Mouse (Mus musculus) intestine, postnatal 0 days (tissue): ENCODE measurements around the gene Corin. TPM values are rescaled to one million over a fixed set of nuclear protein-coding genes. Genes with fewer than 3 reads are reported as not detected.

Source experiments
- ATAC-seq: fragments of 200-750 bp; cut with Nextera tagmentation; 2 replicates; pipeline ENCODE4 v1.8.0; 2017; ENCODE audit warnings: mild to moderate bottlenecking, moderate TSS enrichment, moderate library complexity
- H3K27ac ChIP-seq: fragments of 300-500 bp; sonication (generic); 2 replicates; pipeline ENCODE4 v1.5.1; 2014; ENCODE audit warnings: mild to moderate bottlenecking, low read depth, low read length, moderate library complexity
- H3K27me3 ChIP-seq: fragments of 300-500 bp; sonication (generic); replicated peaks from 2 replicates; pipeline ENCODE4 v1.6.1; 2014; ENCODE audit warnings: low read length, mixed read lengths; ENCODE audit not compliant: control insufficient read depth, insufficient read depth
- H3K36me3 ChIP-seq: fragments of 300-500 bp; sonication (generic); 2 replicates; pipeline ENCODE4 v1.6.1; 2014; ENCODE audit warnings: mild to moderate bottlenecking, moderate library complexity; ENCODE audit not compliant: control insufficient read depth, insufficient read depth
- H3K4me1 ChIP-seq: fragments of 300-500 bp; sonication (generic); replicated peaks from 2 replicates; pipeline ENCODE4 v1.6.1; 2014; ENCODE audit warnings: antibody characterized with exemption, low read length, mixed read lengths; ENCODE audit not compliant: control insufficient read depth, insufficient read depth
- H3K4me2 ChIP-seq: fragments of 300-500 bp; sonication (generic); replicated peaks from 2 replicates; pipeline ENCODE4 v1.6.1; 2014; ENCODE audit warnings: low read depth, mild to moderate bottlenecking, moderate library complexity
- H3K4me3 ChIP-seq: fragments of 300-500 bp; sonication (generic); 2 replicates; pipeline ENCODE4 v1.5.1; 2014; ENCODE audit warnings: low read depth, low read length
- H3K9ac ChIP-seq: fragments of 300-500 bp; sonication (generic); 2 replicates; pipeline ENCODE4 v1.6.1; 2014; ENCODE audit warnings: mild to moderate bottlenecking, low read depth, low read length
- H3K9me3 ChIP-seq: fragments of 300-500 bp; sonication (generic); 2 replicates; pipeline ENCODE4 v1.6.1; 2016; ENCODE audit warnings: mixed run types; ENCODE audit not compliant: control insufficient read depth
- CTCF ChIP-seq: sonication (generic); IDR thresholded peaks from 2 replicates; pipeline ENCODE4 v1.5.1; 2016; ENCODE audit warnings: low read depth, mild to moderate bottlenecking, control low read depth, antibody characterized with exemption, moderate library complexity
- WGBS: fragments of 180-500 bp; shearing (Covaris S2); extraction: QIAGEN DNeasy Blood & Tissue Kit; methylation state at CpG from one replicate; pipeline ENCODE4 v1.1.7; 2014; 5-methylcytosine and 5-hydroxymethylcytosine counted together
- polyA plus RNA-seq: library from polyadenylated mRNA; unstranded; fragments of >200 nt; fragmentation: Nextera tagmentation; extraction: Ambion mirVana; gene quantifications from 2 replicates; pipeline ENCODE4 v1.2.1, GENCODE M21; 2015

The Corin gene
- polyA plus RNA-seq, 1 experiment from 2014 or later = 0.09 TPM

DNA sequence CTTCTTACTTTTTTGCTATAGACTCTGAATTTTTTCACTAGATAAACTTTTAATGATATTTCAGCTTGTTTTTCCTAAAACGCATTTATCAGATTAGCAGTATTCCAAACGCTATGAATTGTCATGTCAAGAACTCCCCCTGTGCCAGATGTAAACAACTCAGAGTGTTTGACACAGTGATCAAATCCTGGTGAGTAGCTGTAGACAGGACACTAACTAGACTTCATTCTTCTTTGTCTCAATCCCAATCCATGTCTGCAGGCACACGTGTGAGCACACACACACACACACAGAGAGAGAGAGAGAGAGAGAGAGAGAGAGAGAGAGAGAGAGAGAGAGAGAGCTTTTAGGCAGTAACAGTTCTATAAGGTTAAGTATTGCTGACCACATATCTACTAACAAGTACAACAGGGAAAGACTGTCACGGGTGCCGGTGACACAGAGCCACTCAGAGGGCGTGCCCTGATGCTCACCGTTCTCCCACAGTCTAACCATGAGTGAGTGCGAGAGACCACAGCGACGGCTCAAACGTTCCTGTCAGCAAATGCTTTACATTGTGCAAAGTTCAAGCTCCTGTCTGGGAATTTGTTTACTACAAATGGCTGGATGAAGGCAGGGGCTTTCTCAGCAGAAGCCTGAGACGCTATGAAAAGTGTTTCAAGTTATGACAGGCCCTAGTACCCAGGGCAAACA is 31.8 kb downstream of the Corin start:
- Histone ChIP-seq H3K9ac (no peak overlapping the region), H3K27ac (no peak overlapping the region), H3K4me1 (no peaks in the 10 kb centered on the region), H3K36me3 (no peaks in the 10 kb centered on the region), H3K4me2 (no peak overlapping the region), H3K27me3 (no peaks in the 10 kb centered on the region), H3K4me3 (no peak overlapping the region), H3K9me3 (no peaks in the 10 kb centered on the region)
- no peak for ATAC-seq
- TF ChIP-seq CTCF = no peak
- 31% methylated on average over 12 of the region's 12 CpGs for WGBS

DNA sequence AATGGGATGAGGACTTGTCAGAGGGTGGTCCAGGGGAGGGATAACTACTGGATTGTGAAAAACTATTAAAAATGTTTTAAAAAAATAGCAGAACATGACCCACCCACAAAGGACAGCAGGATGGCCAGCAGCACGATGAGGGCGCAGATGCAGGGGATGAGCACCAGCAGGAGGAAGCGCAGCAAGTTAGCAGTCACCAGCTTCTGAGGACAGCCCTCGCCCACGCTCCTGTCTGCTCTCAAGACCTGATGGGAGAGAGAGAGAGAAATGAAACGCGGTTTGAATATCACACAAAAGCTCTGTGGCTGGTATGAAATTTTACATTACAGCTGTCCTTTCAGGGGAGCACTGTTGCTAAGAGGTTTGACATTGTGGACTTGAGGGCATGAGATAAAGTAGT is 32.5 kb downstream of the Corin start:
- ATAC-seq = no peak
- no peak overlapping the region for H3K27ac ChIP-seq
- no peaks in the 10 kb centered on the region for H3K9me3 ChIP-seq
- no peak for TF ChIP-seq CTCF
- no peaks in the 10 kb centered on the region for H3K36me3 ChIP-seq
- H3K27me3 ChIP-seq = no peaks in the 10 kb centered on the region
- WGBS = 68% methylated on average over 7 of the region's 7 CpGs
- H3K4me2 ChIP-seq = no peak overlapping the region
- H3K9ac ChIP-seq = no peak overlapping the region
- H3K4me3 ChIP-seq = no peak overlapping the region
- no peaks in the 10 kb centered on the region for H3K4me1 ChIP-seq

GRCm38 (mm10) chr5:72464932-72465331 is 39.3 kb downstream of the Corin start:
- TF ChIP-seq CTCF = no peak
- 83% methylated on average over 3 of the region's 3 CpGs for WGBS
- no peaks in the 10 kb centered on the region for H3K36me3 ChIP-seq
- H3K27ac ChIP-seq = no peak overlapping the region
- no peaks in the 10 kb centered on the region for H3K27me3 ChIP-seq
- no peak for ATAC-seq
- no peak overlapping the region for H3K4me2 ChIP-seq
- no peak overlapping the region for H3K9ac ChIP-seq
- H3K4me3 ChIP-seq = no peak overlapping the region
- H3K4me1 ChIP-seq = no peaks in the 10 kb centered on the region
- no peaks in the 10 kb centered on the region for H3K9me3 ChIP-seq

DNA sequence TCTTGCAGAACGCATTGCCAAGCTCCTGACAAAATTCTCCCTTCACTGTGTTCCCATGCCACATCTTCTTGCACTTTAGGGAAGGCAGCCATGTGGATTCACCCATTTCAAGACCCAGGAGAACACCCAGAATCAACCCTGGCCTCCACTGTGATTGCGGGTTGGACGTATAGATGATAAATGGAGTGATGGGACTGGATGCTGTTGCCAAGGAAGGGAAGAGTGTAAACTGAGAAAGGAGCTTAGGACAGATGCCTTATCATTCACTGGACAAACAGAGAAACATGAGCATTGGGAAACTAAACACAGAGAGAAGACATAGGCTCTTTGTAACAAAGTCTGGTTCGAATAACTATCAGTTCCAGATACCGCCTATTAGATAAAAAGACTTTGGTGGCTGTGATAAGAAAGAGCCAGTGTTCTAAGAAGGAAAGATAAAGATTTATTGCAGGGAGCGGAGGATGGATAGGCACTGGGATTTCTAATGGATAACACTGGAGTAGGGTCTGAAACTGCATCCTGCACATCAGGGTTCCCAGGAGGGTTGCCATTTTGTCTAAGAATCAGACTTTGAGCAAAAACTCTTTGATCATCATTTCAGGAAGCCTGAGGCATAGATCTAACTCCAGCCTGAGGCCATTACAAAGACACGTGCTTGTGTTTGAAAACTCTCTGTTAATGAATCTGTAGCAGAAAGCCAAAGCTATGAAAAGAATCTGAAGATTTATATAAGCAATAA is 44.7 kb downstream of the Corin start:
- Histone ChIP-seq H3K4me3 (no peak overlapping the region), H3K9me3 (no peaks in the 10 kb centered on the region), H3K27me3 (no peaks in the 10 kb centered on the region), H3K36me3 (no peaks in the 10 kb centered on the region), H3K27ac (no peak overlapping the region), H3K9ac (no peak overlapping the region), H3K4me1 (no peaks in the 10 kb centered on the region), H3K4me2 (no peak overlapping the region)
- no peak for TF ChIP-seq CTCF
- no peak for ATAC-seq
- 48% methylated on average over 7 of the region's 7 CpGs for WGBS

DNA sequence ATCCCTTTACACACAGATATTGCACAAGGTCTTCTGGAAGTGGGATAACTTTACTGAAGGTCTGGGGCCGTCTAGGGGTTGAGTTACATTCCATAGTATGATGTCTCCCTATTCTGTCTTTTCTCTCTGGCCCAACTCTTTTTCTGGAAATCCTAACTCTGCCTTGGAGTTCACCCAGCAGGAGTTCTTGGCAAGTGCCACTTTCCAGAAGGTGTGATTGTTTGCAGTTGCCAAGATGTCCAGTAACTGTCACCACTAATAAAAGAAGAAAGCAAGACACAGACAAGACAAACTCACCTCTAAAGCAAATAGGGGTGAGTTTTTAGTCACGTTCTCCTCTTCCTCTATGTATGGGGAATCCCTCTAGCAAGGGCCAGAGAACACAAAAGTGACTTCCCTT is 50.6 kb downstream of the Corin start:
- WGBS = 59% methylated on average over 2 of the region's 2 CpGs
- no peak overlapping the region for H3K4me3 ChIP-seq
- ATAC-seq = no peak

DNA sequence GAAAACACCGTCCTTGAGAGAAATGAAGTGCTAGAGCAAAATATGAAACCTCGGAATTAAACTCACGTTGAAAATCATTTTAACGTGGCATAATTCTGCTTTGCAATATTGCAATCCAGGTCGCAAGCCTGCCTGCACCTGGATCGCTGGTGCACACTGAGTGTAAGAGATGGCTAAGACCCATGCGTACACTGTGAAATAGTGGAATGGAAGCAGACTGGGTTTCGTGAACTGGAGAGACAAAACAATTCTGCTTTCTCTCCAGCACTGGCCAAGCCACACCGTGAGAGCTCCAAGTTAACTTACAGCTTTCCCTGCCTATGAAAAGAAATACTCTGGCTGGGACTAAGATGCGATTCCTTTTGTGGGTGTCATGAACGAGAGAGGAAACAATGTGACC is 51.1 kb downstream of the Corin start:
- no peaks in the 10 kb centered on the region for H3K27me3 ChIP-seq
- no peak overlapping the region for H3K4me3 ChIP-seq
- H3K4me1 ChIP-seq = no peaks in the 10 kb centered on the region
- H3K4me2 ChIP-seq = no peak overlapping the region
- no peaks in the 10 kb centered on the region for H3K9me3 ChIP-seq
- no peak overlapping the region for H3K9ac ChIP-seq
- H3K36me3 ChIP-seq = no peaks in the 10 kb centered on the region
- H3K27ac ChIP-seq = no peak overlapping the region
- no peak for ATAC-seq
- TF ChIP-seq CTCF = no peak
- 86% methylated on average over 11 of the region's 11 CpGs for WGBS

More for the DNA sequence above, 50.6 kb downstream of the Corin start:
- Histone ChIP-seq H3K9ac (no peak overlapping the region), H3K27me3 (no peaks in the 10 kb centered on the region), H3K9me3 (no peaks in the 10 kb centered on the region), H3K27ac (no peak overlapping the region), H3K36me3 (no peaks in the 10 kb centered on the region), H3K4me1 (no peaks in the 10 kb centered on the region), H3K4me2 (no peak overlapping the region)
- TF ChIP-seq CTCF = no peak
